Mouse (Mus musculus) gastrocnemius, postnatal 4 days (tissue): Measurements from ENCODE around the gene Katnal1. TPM values are rescaled to one million over a fixed set of nuclear protein-coding genes. Genes with fewer than 3 reads are reported as not detected.
A peak's percentile ranks its signal among the peaks of the same experiment; 100 is the strongest.

Experiments used
- DNase-seq, 2 experiments: peaks; one replicate each; pipeline ENCODE4 v3.0.0; 2021 to 2022; ENCODE audit warnings: low spot score in 2 of 2, mixed read lengths in 2 of 2
- long read RNA-seq, 2 experiments: library from polyadenylated mRNA; stranded (forward); transcript quantifications; one replicate each; pipeline ENCODE4 v2.0.0; 2021
- total RNA-seq, 2 experiments: library from RNA; stranded (reverse); gene quantifications; 2 replicates each; pipeline ENCODE4 v1.2.3; 2021

The Katnal1 gene
- total RNA-seq, result 10 to 100 TPM; 10.4 to 12.4 TPM
- long read RNA-seq, experiment 1, full-length matches to known transcripts, result 1 of 3 reads
- long read RNA-seq, experiment 1, partial matches to known transcripts, result 0 of 3 reads
- long read RNA-seq, experiment 1, other reads (novel, unspliced or antisense), result 2 of 3 reads
- long read RNA-seq, experiment 2, partial matches to known transcripts, result 1 of 3 reads
- long read RNA-seq, experiment 2, other reads (novel, unspliced or antisense), result 0 of 3 reads

- no peak for DNase-seq
Observed at GRCm38 (mm10) chr5:148929116-148929449, at the start of gene Katnal1. Gene Katnal1 (minus strand): TSS chr5:148929320.

- DNase-seq, result no peak
Observed at GRCm38 (mm10) chr5:148978458-148979165, 49.5 kb upstream of the Katnal1 start.

- no peak for DNase-seq
Observed at GRCm38 (mm10) chr5:148977698-148978457, 48.8 kb upstream of the Katnal1 start.

- no peak for DNase-seq
Observed at GRCm38 (mm10) chr5:148976876-148977275, 47.8 kb upstream of the Katnal1 start.

- no peak for DNase-seq
Observed at GRCm38 (mm10) chr5:148975035-148975434, 45.9 kb upstream of the Katnal1 start.

- DNase-seq, result no peak
Observed at GRCm38 (mm10) chr5:148973019-148973668, 44.0 kb upstream of the Katnal1 start.

- no peak for DNase-seq
Observed at GRCm38 (mm10) chr5:148972167-148972566, 43.0 kb upstream of the Katnal1 start.

GRCm38 (mm10) chr5:148969648-148970047, 40.5 kb upstream of the Katnal1 start:
- DNase-seq, result peak in 1 of 2 experiments; percentile 38

GRCm38 (mm10) chr5:148968958-148969576, 39.9 kb upstream of the Katnal1 start:
- no peak for DNase-seq

- no peak for DNase-seq
Observed at GRCm38 (mm10) chr5:148968179-148968578, 39.1 kb upstream of the Katnal1 start.

GRCm38 (mm10) chr5:148966395-148966794, 37.3 kb upstream of the Katnal1 start:
- no peak for DNase-seq

- DNase-seq, result peak in 1 of 2 experiments; percentile 69
Observed at GRCm38 (mm10) chr5:148965691-148966333, 36.7 kb upstream of the Katnal1 start.

GRCm38 (mm10) chr5:148965089-148965591, 36.0 kb upstream of the Katnal1 start:
- no peak for DNase-seq

- no peak for DNase-seq
Observed at GRCm38 (mm10) chr5:148964251-148964650, 35.1 kb upstream of the Katnal1 start.

- no peak for DNase-seq
Observed at GRCm38 (mm10) chr5:148960211-148960610, 31.1 kb upstream of the Katnal1 start.

GRCm38 (mm10) chr5:148959068-148959990, 30.2 kb upstream of the Katnal1 start:
- DNase-seq, result peak in 1 of 2 experiments; percentile 49

- no peak for DNase-seq
Observed at GRCm38 (mm10) chr5:148958355-148958754, 29.2 kb upstream of the Katnal1 start.

- DNase-seq, result no peak
Observed at GRCm38 (mm10) chr5:148956898-148957535, 27.9 kb upstream of the Katnal1 start.

- no peak for DNase-seq
Observed at GRCm38 (mm10) chr5:148956091-148956490, 27.0 kb upstream of the Katnal1 start.
